Mouse (Mus musculus): Measurements from ENCODE around the gene 2510009E07Rik. TPM values are rescaled to one million over a fixed set of nuclear protein-coding genes. Genes with fewer than 3 reads are reported as not detected.

2510009E07Rik gene
- 49.8 and 73.9 TPM in 2 replicates for polyA plus RNA-seq (2014; fragmentation: Nextera tagmentation; extraction: Ambion mirVana)

- no peaks in the 10 kb centered on the region for H3K9me3 ChIP-seq (ENCODE audit: control insufficient read depth, low read length)
- H3K27ac ChIP-seq (replicated peaks; ENCODE audit: low read depth, low read length): peak within 1 kb of the TSS; percentile 98
- H3K4me1 ChIP-seq (ENCODE audit: control insufficient read depth, insufficient read depth, low read length): peaks cover 35% of the 10 kb centered on the region
- H3K9ac ChIP-seq (replicated peaks; ENCODE audit: low read length): peak within 1 kb of the TSS; percentile 98
- H3K27me3 ChIP-seq (ENCODE audit: control insufficient read depth, insufficient read depth, low read length): no peaks in the 10 kb centered on the region
- ATAC-seq (ENCODE audit: low FRiP score, low TSS enrichment) (peak; percentile 89), DNase-seq (peak; percentile 97)
- H3K4me2 ChIP-seq (ENCODE audit: low read length): peak within 1 kb of the TSS; percentile 92
- peak within 1 kb of the TSS; percentile 88 for H3K4me3 ChIP-seq (replicated peaks; ENCODE audit: low read depth, low read length)
- WGBS: under 1% methylated on average over 51 of the region's 61 CpGs
- H3K36me3 ChIP-seq (ENCODE audit: control insufficient read depth, insufficient read depth, low read length): no peaks in the 10 kb centered on the region
Observed at GRCm38 (mm10) chr16:21694463-21695241, at the start of gene 2510009E07Rik. Gene 2510009E07Rik (minus strand): TSS chr16:21694665.

- H3K9me3 ChIP-seq (ENCODE audit: control insufficient read depth, low read length): no peaks in the 10 kb centered on the region
- H3K27ac ChIP-seq (replicated peaks; ENCODE audit: low read depth, low read length): no peak overlapping the region
- H3K4me2 ChIP-seq (ENCODE audit: low read length): no peak overlapping the region
- H3K9ac ChIP-seq (replicated peaks; ENCODE audit: low read length): no peak overlapping the region
- ATAC-seq (ENCODE audit: low FRiP score, low TSS enrichment) (no peak), DNase-seq (no peak)
- H3K36me3 ChIP-seq (ENCODE audit: control insufficient read depth, insufficient read depth, low read length): no peaks in the 10 kb centered on the region
- WGBS: 90% methylated on average over 6 of the region's 6 CpGs
- no peaks in the 10 kb centered on the region for H3K27me3 ChIP-seq (ENCODE audit: control insufficient read depth, insufficient read depth, low read length)
- no peak overlapping the region for H3K4me3 ChIP-seq (replicated peaks; ENCODE audit: low read depth, low read length)
- H3K4me1 ChIP-seq (ENCODE audit: control insufficient read depth, insufficient read depth, low read length): no peaks in the 10 kb centered on the region
Observed at GRCm38 (mm10) chr16:21743401-21743800, 48.9 kb upstream of the 2510009E07Rik start.

GRCm38 (mm10) chr16:21742898-21743297 lies 48.4 kb upstream of the 2510009E07Rik start:
- Histone ChIP-seq H3K4me3 (replicated peaks; ENCODE audit: low read depth, low read length) (no peak overlapping the region), H3K27me3 (ENCODE audit: control insufficient read depth, insufficient read depth, low read length) (no peaks in the 10 kb centered on the region), H3K4me1 (ENCODE audit: control insufficient read depth, insufficient read depth, low read length) (no peaks in the 10 kb centered on the region), H3K9me3 (ENCODE audit: control insufficient read depth, low read length) (no peaks in the 10 kb centered on the region), H3K4me2 (ENCODE audit: low read length) (no peak overlapping the region), H3K9ac (replicated peaks; ENCODE audit: low read length) (no peak overlapping the region), H3K36me3 (ENCODE audit: control insufficient read depth, insufficient read depth, low read length) (no peaks in the 10 kb centered on the region), H3K27ac (replicated peaks; ENCODE audit: low read depth, low read length) (no peak overlapping the region)
- WGBS: 86% methylated on average over 5 of the region's 5 CpGs
- ATAC-seq (ENCODE audit: low FRiP score, low TSS enrichment) (no peak), DNase-seq (no peak)

GRCm38 (mm10) chr16:21742191-21742870 lies 47.9 kb upstream of the 2510009E07Rik start:
- no peaks in the 10 kb centered on the region for H3K36me3 ChIP-seq (ENCODE audit: control insufficient read depth, insufficient read depth, low read length)
- H3K27ac ChIP-seq (replicated peaks; ENCODE audit: low read depth, low read length): no peak overlapping the region
- H3K9me3 ChIP-seq (ENCODE audit: control insufficient read depth, low read length): no peaks in the 10 kb centered on the region
- H3K27me3 ChIP-seq (ENCODE audit: control insufficient read depth, insufficient read depth, low read length): no peaks in the 10 kb centered on the region
- no peak overlapping the region for H3K4me3 ChIP-seq (replicated peaks; ENCODE audit: low read depth, low read length)
- WGBS: 79% methylated on average over 5 of the region's 5 CpGs
- H3K4me1 ChIP-seq (ENCODE audit: control insufficient read depth, insufficient read depth, low read length): no peaks in the 10 kb centered on the region
- DNase-seq: no peak
- no peak overlapping the region for H3K9ac ChIP-seq (replicated peaks; ENCODE audit: low read length)
- ATAC-seq (ENCODE audit: low FRiP score, low TSS enrichment): no peak
- H3K4me2 ChIP-seq (ENCODE audit: low read length): no peak overlapping the region

DNA sequence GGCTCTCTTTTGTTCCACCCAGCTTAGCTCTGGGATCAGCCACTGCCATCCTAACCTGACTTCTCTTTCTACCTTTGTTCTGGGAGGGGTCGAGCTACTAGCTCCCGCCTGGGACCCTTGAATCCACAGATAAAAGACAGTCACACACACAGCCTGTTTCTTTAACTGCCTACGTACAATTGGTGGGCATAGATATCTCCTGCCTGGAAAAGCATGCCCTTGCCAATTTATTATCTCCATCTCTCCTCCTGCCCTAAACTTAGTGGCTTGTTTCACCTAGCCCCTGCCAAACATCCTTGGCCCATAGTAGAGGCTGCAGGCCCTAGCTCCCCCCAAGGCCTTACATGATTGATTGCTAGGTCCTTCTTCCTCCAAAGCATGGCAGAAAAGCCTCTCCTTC lies 47.1 kb upstream of the 2510009E07Rik start:
- ATAC-seq (ENCODE audit: low FRiP score, low TSS enrichment): no peak
- Histone ChIP-seq H3K9ac (replicated peaks; ENCODE audit: low read length) (no peak overlapping the region), H3K4me3 (replicated peaks; ENCODE audit: low read depth, low read length) (no peak overlapping the region), H3K4me2 (ENCODE audit: low read length) (no peak overlapping the region), H3K27ac (replicated peaks; ENCODE audit: low read depth, low read length) (no peak overlapping the region), H3K27me3 (ENCODE audit: control insufficient read depth, insufficient read depth, low read length) (no peaks in the 10 kb centered on the region), H3K9me3 (ENCODE audit: control insufficient read depth, low read length) (no peaks in the 10 kb centered on the region), H3K36me3 (ENCODE audit: control insufficient read depth, insufficient read depth, low read length) (no peaks in the 10 kb centered on the region), H3K4me1 (ENCODE audit: control insufficient read depth, insufficient read depth, low read length) (no peaks in the 10 kb centered on the region)
- DNase-seq: no peak
- 79% methylated on average over 3 of the region's 3 CpGs for WGBS

DNA sequence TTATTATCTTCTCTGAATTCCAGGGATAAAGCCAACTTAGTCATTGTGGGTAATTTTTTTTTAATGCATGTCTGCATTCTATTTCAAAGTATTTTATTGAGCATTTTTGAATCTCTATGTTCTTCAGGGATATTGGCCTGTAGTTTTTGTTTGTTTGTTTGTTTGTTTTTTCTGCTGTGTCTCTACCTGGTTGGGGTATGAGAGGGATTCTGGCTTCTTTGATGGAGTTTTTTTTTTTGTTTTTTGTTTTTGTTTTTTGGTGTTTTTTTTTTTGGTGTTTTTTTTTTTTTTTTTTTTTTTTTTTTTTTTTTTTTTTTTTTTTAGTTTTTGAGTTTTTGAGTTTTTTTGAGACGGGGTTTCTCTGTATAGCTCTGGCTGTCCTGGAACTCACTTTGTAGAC lies 41.2 kb upstream of the 2510009E07Rik start:
- H3K27ac ChIP-seq (replicated peaks; ENCODE audit: low read depth, low read length): no peak overlapping the region
- H3K36me3 ChIP-seq (ENCODE audit: control insufficient read depth, insufficient read depth, low read length): no peaks in the 10 kb centered on the region
- no peak overlapping the region for H3K4me2 ChIP-seq (ENCODE audit: low read length)
- no peaks in the 10 kb centered on the region for H3K27me3 ChIP-seq (ENCODE audit: control insufficient read depth, insufficient read depth, low read length)
- no peaks in the 10 kb centered on the region for H3K9me3 ChIP-seq (ENCODE audit: control insufficient read depth, low read length)
- 100% methylated on average over 1 of the region's 1 CpGs for WGBS
- no peaks in the 10 kb centered on the region for H3K4me1 ChIP-seq (ENCODE audit: control insufficient read depth, insufficient read depth, low read length)
- H3K4me3 ChIP-seq (replicated peaks; ENCODE audit: low read depth, low read length): no peak overlapping the region
- H3K9ac ChIP-seq (replicated peaks; ENCODE audit: low read length): no peak overlapping the region
- DNase-seq: no peak
- ATAC-seq (ENCODE audit: low FRiP score, low TSS enrichment): no peak

DNA sequence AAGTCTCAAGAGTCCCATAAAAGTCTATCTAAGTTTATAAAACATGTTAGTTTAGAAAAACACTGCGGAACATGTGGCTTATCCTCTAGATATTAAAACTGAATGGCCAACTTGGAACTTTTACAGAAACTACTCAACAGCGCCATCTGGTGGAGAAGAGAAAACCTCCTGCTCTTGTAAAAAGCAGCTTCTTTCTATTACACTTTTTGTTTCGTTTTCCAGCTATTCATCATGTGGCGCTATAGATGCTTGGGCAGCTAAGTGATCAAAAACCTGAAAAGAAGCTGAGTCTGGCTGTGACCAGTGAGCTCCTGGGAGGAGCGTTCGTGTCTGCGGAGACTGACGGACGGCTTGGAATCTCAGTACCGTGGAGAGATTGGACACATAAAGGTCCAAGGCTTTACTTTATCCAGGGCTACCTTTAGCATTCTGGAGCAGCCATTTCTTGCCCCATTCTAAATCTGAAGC lies 33.5 kb upstream of the 2510009E07Rik start:
- 0 out of 2 replicates have a peak overlapping the region, but pooled peaks have one; percentile 9 for H3K4me3 ChIP-seq (replicated peaks; ENCODE audit: low read depth, low read length)
- no peaks in the 10 kb centered on the region for H3K27me3 ChIP-seq (ENCODE audit: control insufficient read depth, insufficient read depth, low read length)
- H3K36me3 ChIP-seq (ENCODE audit: control insufficient read depth, insufficient read depth, low read length): no peaks in the 10 kb centered on the region
- no peak; the same call in 1 of the 2 replicates for ATAC-seq (ENCODE audit: low FRiP score, low TSS enrichment)
- H3K4me2 ChIP-seq (ENCODE audit: low read length): peak overlapping the region; percentile 44
- H3K27ac ChIP-seq (replicated peaks; ENCODE audit: low read depth, low read length): no peak overlapping the region
- WGBS: 21% methylated on average over 10 of the region's 10 CpGs
- peak; percentile 94 for DNase-seq
- no peak overlapping the region for H3K9ac ChIP-seq (replicated peaks; ENCODE audit: low read length)
- H3K9me3 ChIP-seq (ENCODE audit: control insufficient read depth, low read length): no peaks in the 10 kb centered on the region
- H3K4me1 ChIP-seq (ENCODE audit: control insufficient read depth, insufficient read depth, low read length): no peaks in the 10 kb centered on the region

DNA sequence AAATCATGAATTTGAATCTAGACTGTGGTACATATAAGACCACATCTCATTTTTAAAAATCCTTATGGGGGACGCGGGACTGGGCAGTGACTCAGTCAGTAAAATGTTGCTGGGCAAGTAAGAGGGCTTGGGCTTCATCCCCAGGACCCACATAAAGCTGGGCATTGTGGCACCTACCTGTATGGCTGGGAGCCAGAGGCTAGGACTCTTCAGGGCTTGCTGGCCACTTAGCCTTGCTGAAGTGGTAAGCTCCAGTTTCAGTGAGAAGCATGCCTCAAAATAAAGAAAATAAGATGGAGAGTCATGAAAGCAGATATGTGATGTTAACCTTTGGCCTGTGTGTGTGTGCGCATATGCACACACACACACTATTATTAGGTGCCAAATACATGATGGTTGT lies 33.0 kb upstream of the 2510009E07Rik start:
- Histone ChIP-seq H3K36me3 (ENCODE audit: control insufficient read depth, insufficient read depth, low read length) (no peaks in the 10 kb centered on the region), H3K4me1 (ENCODE audit: control insufficient read depth, insufficient read depth, low read length) (no peaks in the 10 kb centered on the region), H3K9ac (replicated peaks; ENCODE audit: low read length) (no peak overlapping the region), H3K9me3 (ENCODE audit: control insufficient read depth, low read length) (no peaks in the 10 kb centered on the region), H3K4me2 (ENCODE audit: low read length) (no peak overlapping the region), H3K27me3 (ENCODE audit: control insufficient read depth, insufficient read depth, low read length) (no peaks in the 10 kb centered on the region), H3K4me3 (replicated peaks; ENCODE audit: low read depth, low read length) (no peak overlapping the region), H3K27ac (replicated peaks; ENCODE audit: low read depth, low read length) (no peak overlapping the region)
- no peak for ATAC-seq (ENCODE audit: low FRiP score, low TSS enrichment)
- no peak for DNase-seq
- WGBS: 91% methylated on average over 3 of the region's 3 CpGs

All from midbrain, embryonic 14.5 days (tissue).